Mouse (Mus musculus) retina, adult 2 months (tissue): ENCODE data around the gene Rhox4g.
"Not testable (repeated sequence)": the region's sequence is repeated elsewhere in the genome, so short reads cannot be mapped to it uniquely, and the experiment has no call there.

Source experiments
- DNase-seq: peaks from one replicate; pipeline ENCODE4 v3.0.0-alpha.2; 2012; ENCODE audit warnings: low read depth, low spot score

The Rhox4g gene

DNA sequence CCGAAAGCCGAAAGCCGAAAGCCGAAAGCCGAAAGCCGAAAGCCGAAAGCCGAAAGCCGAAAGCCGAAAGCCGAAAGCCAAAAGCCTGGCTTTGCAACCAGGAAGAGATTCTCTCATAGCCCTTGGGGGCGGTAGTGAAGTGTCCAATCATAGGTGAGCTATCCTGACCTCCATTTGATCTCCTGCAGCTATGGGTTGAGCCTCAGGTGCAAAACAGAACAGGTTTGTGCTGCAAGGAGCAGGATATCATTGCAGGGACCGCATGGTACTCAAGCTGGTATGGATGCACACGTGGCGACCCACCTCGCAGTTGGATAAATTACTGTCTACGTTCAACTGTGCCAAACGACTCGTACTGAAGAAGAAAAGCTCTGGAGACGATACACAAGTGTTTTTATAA is at the start of gene Rhox4g:
Gene Rhox4g (minus strand): TSS at position 101 of the 400 bp plus-strand sequence.
- DNase-seq, result not testable (repeated sequence)

DNA sequence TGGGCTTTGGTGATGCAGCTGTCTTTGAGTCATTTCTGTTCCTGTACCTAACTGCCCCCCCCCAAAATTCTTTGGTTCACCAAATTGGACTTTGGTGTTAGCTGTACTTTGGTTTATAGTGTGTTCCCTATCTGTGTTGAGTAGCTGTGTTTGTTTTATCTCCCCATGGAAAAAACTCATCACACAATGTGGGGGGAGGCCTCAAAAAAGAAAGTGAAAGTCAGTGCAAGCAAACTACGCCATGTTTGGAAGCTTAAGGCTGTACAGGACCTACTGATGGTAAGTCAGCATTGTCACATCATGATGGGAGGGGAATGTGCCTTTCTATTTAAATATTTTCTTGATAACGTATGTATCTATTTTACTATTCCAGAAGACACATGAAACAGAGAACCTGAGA is 41.1 kb upstream of the Rhox4g start:
- DNase-seq, result no peak

DNA sequence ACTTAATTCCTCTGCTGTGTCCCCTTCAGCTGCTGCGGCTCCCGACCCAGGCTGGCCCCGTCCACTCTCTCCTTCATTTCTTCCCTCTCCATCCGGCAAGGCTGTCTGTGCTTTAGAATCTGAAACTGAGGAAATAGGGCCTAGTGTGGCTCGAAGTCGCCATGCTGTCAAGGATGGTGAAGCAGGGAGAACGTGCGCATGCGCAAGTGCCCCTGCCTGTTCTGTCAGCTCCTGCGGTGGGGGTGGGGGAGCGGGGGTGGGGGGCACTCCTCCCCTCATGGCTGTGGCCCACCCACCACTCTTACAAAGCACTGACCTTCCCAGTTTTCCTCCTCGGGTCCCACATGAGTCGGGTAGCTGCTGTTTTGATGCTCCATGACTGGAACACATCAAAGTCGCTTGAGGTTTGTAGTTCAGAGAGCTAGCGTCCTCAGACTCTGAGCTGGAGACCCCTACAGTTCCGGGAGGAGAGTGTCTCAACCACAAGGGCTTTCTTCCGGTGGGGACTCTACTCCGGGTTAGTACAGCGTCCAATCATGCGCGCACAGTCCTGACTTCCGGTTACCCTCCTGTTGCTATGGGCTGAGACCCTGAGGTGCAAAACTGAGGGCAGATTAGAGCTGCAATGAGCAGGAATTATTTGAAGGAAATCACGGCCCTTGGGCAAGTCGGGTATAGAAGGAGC is 32.0 kb upstream of the Rhox4g start:
- DNase-seq, result no peak

DNA sequence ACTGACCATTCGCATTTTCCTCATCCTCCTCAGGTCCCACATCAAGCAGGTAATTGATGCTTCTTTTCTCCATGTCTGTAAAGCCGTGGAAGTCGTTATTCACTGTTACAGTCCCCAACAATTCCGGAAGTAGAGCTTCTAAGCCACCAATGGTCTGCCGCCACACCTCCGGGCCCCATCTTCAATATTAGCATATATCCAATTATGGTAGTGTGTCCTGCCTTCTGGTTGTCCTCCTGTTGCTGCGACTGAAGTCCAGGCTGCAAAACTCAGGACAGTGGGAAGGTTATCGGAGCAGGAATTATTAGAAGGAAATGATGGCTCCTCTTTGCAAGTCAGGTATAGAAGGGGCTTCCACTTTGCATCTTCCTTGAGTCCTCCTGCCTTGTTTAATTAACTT is 22.1 kb upstream of the Rhox4g start, which contains the start of gene Rhox2h:
Gene Rhox2h (minus strand): TSS at position 101 of the 400 bp plus-strand sequence.
- not testable (repeated sequence) for DNase-seq

DNA sequence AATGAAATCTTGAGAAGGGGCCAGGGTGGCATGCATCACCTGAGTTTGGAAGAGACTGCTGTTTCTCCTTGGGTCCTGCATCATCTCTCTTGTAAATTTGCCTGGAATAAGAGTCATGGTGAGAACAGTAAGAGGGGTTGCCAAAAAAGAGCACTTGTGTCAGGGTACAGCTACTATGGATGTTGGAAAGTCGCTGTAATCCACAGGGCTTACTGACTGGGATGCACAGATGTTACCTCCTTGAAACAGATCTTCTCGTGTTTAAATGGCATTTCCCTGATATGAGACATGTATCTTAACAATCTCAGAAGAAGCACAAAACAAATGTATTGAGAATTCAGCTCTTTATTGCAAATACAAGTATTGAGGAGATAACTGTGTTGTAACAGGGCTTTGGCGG is 17.5 kb upstream of the Rhox4g start, which contains the start of gene Rhox3h:
Gene Rhox3h (minus strand): TSS at position 101 of the 400 bp plus-strand sequence.
- not testable (repeated sequence) for DNase-seq

DNA sequence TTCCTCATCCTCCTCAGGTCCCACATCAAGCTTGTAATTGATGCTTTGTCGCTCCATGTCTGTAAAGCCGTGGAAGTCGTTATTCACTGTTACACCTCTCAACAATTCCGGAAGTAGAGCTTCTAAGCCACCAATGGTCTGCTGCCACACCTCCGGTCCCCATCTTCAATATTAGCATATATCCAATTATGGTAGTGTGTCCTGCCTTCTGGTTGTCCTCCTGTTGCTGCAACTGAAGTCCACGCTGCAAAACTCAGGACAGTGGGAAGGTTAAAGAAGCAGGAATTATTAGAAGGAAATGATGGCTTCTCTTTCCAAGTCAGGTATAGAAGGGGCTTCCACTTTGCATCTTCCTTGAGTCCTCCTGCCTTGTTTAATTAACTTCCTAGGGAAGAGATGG is 7.8 kb downstream of the Rhox4g start, which contains the start of gene Rhox2g:
Gene Rhox2g (minus strand): TSS at position 101 of the 400 bp plus-strand sequence.
- DNase-seq, result not testable (repeated sequence)

DNA sequence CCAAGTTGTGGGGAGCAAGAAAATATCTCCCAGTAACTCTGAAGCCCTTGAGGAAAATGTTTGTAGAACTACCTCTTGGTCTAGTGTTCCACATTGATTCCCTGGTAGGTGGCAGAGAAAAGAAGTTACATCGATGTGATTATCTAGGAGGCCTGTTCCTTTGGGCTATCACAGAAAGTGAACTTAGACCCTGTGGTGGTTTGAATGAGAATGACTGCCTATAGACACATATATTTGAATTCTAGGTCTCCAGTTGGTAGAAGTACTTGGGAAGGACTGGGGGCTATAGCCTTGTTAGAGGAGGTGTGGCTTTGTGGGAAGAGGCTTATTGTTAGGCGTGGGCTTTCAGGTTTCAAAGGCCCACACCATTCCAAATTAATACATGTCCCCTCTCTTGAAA is 22.6 kb downstream of the Rhox4g start, which contains the start of gene Rhox3g:
Gene Rhox3g (minus strand): TSS at position 101 of the 400 bp plus-strand sequence.
- DNase-seq, result not testable (repeated sequence)

DNA sequence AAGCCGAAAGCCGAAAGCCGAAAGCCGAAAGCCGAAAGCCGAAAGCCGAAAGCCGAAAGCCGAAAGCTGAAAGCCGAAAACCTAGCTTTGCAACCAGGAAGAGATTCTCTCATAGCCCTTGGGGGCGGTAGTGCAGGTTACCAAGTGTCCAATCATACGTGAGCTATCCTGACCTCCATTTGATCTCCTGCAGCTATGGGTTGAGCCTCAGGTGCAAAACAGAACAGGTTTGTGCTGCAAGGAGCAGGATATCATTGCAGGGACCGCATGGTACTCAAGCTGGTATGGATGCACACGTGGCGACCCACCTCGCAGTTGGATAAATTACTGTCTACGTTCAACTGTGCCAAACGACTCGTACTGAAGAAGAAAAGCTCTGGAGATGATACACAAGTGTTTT is 43.5 kb downstream of the Rhox4g start, which contains the start of gene Rhox4f:
Gene Rhox4f (minus strand): TSS at position 101 of the 400 bp plus-strand sequence.
- not testable (repeated sequence) for DNase-seq
